Comparison of ENCODE assay signal across 24 mouse cellular contexts in genomic region chr15:95702206-95702605, GRCm38 (mm10). TPM values are rescaled to one million over a fixed set of nuclear protein-coding genes. Genes with fewer than 3 reads are reported as not detected.
DNase-seq lines count a peak whose midpoint lies in the region; ATAC-seq and TF ChIP-seq lines count a peak whose summit lies in the region.
"Had no signal": no experiment of that assay in that cellular context is flagged by ENCODE, and none has a peak within 500 bp of the region (broad histone marks: within the 10 kb centered on the region; RNA-seq: fewer than 3 reads in every experiment).

No protein-coding gene starts in this region.

- no peak for ATAC-seq in forebrain, embryonic 15.5 days (replicated peaks)
- ATAC-seq in neural tube, embryonic 11.5 days (ENCODE audit: insufficient read depth, low FRiP score, low TSS enrichment): peak; percentile 63
- no peak for ATAC-seq in neural tube, embryonic 15.5 days (ENCODE audit: low FRiP score)

- peaks cover 41% of the 10 kb centered on the region for H3K4me1 ChIP-seq in forebrain, embryonic 10.5 days
- H3K4me1 ChIP-seq in forebrain, embryonic 15.5 days: peaks cover 14% of the 10 kb centered on the region; the same call in 1 of the 2 replicates
- H3K4me1 ChIP-seq in neural tube, embryonic 11.5 days (ENCODE audit: control insufficient read depth, insufficient read depth, low read length): peaks cover 6% of the 10 kb centered on the region; the same call in 1 of the 2 replicates
- peaks cover 14% of the 10 kb centered on the region for H3K4me1 ChIP-seq in neural tube, embryonic 15.5 days
- H3K4me1 ChIP-seq in thymus, adult 2 months (replicated peaks; ENCODE audit: control insufficient read depth, insufficient read depth, low read length): no peaks in the 10 kb centered on the region
- H3K4me1 ChIP-seq: embryonic facial prominence, embryonic 12.5 days; heart, embryonic 15.5 days had no signal

- 26% methylated on average over 9 of the region's 9 CpGs for WGBS in forebrain, embryonic 10.5 days
- 4% methylated on average over 9 of the region's 9 CpGs for WGBS in forebrain, embryonic 15.5 days
- 28% methylated on average over 9 of the region's 9 CpGs for WGBS in neural tube, embryonic 11.5 days
- WGBS in neural tube, embryonic 15.5 days: 10% methylated on average over 9 of the region's 9 CpGs
- WGBS in thymus, adult 2 months: 94% methylated on average over 9 of the region's 9 CpGs

- DNase-seq in forebrain, embryonic 10.5 days (ENCODE audit: extremely low spot score, low spot score): peak; percentile 38
- DNase-seq in neural tube, embryonic 11.5 days (ENCODE audit: low spot score): peak; percentile 38
- DNase-seq in mesoderm, embryonic 11.5 days (ENCODE audit: low read depth, low spot score): peak; percentile 61
- no peak for DNase-seq in thymus, adult 2 months
- DNase-seq in adrenal gland, postnatal 25 days: no peak
- DNase-seq in kidney, postnatal 25 days: no peak
- DNase-seq: cerebellum, postnatal 10 days; gastrocnemius, adult 2 months; heart, adult 2 months; kidney, adult 18-20 months; kidney, postnatal 14 days; lung, adult 2 months; lung, postnatal 4 days; right cerebral cortex, postnatal 25 days; thymus, postnatal 25 days had no signal

- no peak overlapping the region for H3K4me3 ChIP-seq in forebrain, embryonic 10.5 days
- H3K4me3 ChIP-seq in forebrain, embryonic 15.5 days: no peak overlapping the region
- no peak overlapping the region for H3K4me3 ChIP-seq in neural tube, embryonic 11.5 days (ENCODE audit: low read depth, low read length)
- no peak overlapping the region for H3K4me3 ChIP-seq in neural tube, embryonic 15.5 days (replicated peaks)
- H3K4me3 ChIP-seq in thymus, adult 2 months (ENCODE audit: control insufficient read depth, insufficient read depth, low read length): no peak overlapping the region
- H3K4me3 ChIP-seq: embryonic facial prominence, embryonic 12.5 days; gastrocnemius, adult 2 months; heart, adult 2 months; heart, embryonic 15.5 days; left cerebral cortex, adult 2 months; limb, embryonic 10.5 days had no signal

- TF ChIP-seq POLR2A in thymus, adult 2 months (IDR thresholded peaks at IDR 0.05; ENCODE audit: control insufficient read depth, extremely low read depth, insufficient read depth, low read length, poor library complexity): no peak

- no peak for TF ChIP-seq CTCF in thymus, adult 2 months (IDR thresholded peaks at IDR 0.05; ENCODE audit: borderline replicate concordance, control insufficient read depth, extremely low read depth, insufficient read depth, low read length, poor library complexity)

- H3K27me3 ChIP-seq in forebrain, embryonic 10.5 days (ENCODE audit: poor library complexity, severe bottlenecking): peaks cover 87% of the 10 kb centered on the region
- 0 out of 2 replicates have a peak, but pooled peaks cover 4% of the 10 kb centered on the region for H3K27me3 ChIP-seq in forebrain, embryonic 15.5 days
- peaks cover 41% of the 10 kb centered on the region for H3K27me3 ChIP-seq in neural tube, embryonic 11.5 days (ENCODE audit: control insufficient read depth, insufficient read depth, low read length)
- H3K27me3 ChIP-seq in neural tube, embryonic 15.5 days (replicated peaks): peaks cover 17% of the 10 kb centered on the region
- H3K27me3 ChIP-seq in thymus, adult 2 months (ENCODE audit: control insufficient read depth, insufficient read depth, low read length): no peaks in the 10 kb centered on the region
- H3K27me3 ChIP-seq: embryonic facial prominence, embryonic 12.5 days; heart, embryonic 15.5 days had no signal

- no peak overlapping the region for H3K4me2 ChIP-seq in forebrain, embryonic 15.5 days (replicated peaks)
- H3K4me2 ChIP-seq in neural tube, embryonic 11.5 days (ENCODE audit: low read depth): no peak overlapping the region
- H3K4me2 ChIP-seq in neural tube, embryonic 15.5 days: no peak overlapping the region
- H3K4me2 ChIP-seq: embryonic facial prominence, embryonic 12.5 days; heart, embryonic 15.5 days; liver, embryonic 11.5 days had no signal

- no peak overlapping the region for H3K9ac ChIP-seq in forebrain, embryonic 15.5 days (replicated peaks)
- no peak overlapping the region for H3K9ac ChIP-seq in neural tube, embryonic 11.5 days (ENCODE audit: low read length)
- H3K9ac ChIP-seq in neural tube, embryonic 15.5 days (replicated peaks): no peak overlapping the region
- H3K9ac ChIP-seq: embryonic facial prominence, embryonic 12.5 days; heart, embryonic 15.5 days had no signal

- no peaks in the 10 kb centered on the region for H3K36me3 ChIP-seq in forebrain, embryonic 10.5 days (replicated peaks)
- H3K36me3 ChIP-seq in forebrain, embryonic 15.5 days: no peaks in the 10 kb centered on the region
- no peaks in the 10 kb centered on the region for H3K36me3 ChIP-seq in neural tube, embryonic 11.5 days (ENCODE audit: control insufficient read depth, insufficient read depth, low read length)
- no peaks in the 10 kb centered on the region for H3K36me3 ChIP-seq in neural tube, embryonic 15.5 days
- H3K36me3 ChIP-seq in thymus, adult 2 months (ENCODE audit: control insufficient read depth, insufficient read depth, low read length): no peaks in the 10 kb centered on the region
- H3K36me3 ChIP-seq: embryonic facial prominence, embryonic 12.5 days; heart, embryonic 15.5 days; limb, embryonic 10.5 days had no signal

- H3K9me3 ChIP-seq in forebrain, embryonic 10.5 days: no peaks in the 10 kb centered on the region
- H3K9me3 ChIP-seq in forebrain, embryonic 15.5 days: no peaks in the 10 kb centered on the region
- no peaks in the 10 kb centered on the region for H3K9me3 ChIP-seq in neural tube, embryonic 11.5 days (ENCODE audit: control insufficient read depth, low read length)
- no peaks in the 10 kb centered on the region for H3K9me3 ChIP-seq in neural tube, embryonic 15.5 days (replicated peaks)
- H3K9me3 ChIP-seq: embryonic facial prominence, embryonic 12.5 days; heart, embryonic 15.5 days; limb, embryonic 10.5 days had no signal

- 0 out of 2 replicates have a peak overlapping the region, but pooled peaks have one; percentile 48 for H3K27ac ChIP-seq in forebrain, embryonic 10.5 days
- H3K27ac ChIP-seq in forebrain, embryonic 15.5 days (replicated peaks): no peak overlapping the region
- H3K27ac ChIP-seq in neural tube, embryonic 11.5 days (ENCODE audit: low read depth, low read length): no peak overlapping the region; the same call in 1 of the 2 replicates
- H3K27ac ChIP-seq in neural tube, embryonic 15.5 days (replicated peaks): no peak overlapping the region
- H3K27ac ChIP-seq in thymus, adult 2 months (ENCODE audit: control insufficient read depth, insufficient read depth, low read length): no peak overlapping the region
- H3K27ac ChIP-seq: embryonic facial prominence, embryonic 12.5 days; gastrocnemius, adult 2 months; heart, adult 2 months; heart, embryonic 15.5 days; left cerebral cortex, adult 2 months; limb, embryonic 10.5 days had no signal

RNA-seq across cellular contexts. Expression of gene Dbx2, which starts 46.4 kb away (rescaled TPM):
- polyA plus RNA-seq in forebrain, embryonic 10.5 days (2016; fragmentation: Nextera tagmentation; extraction: Ambion mirVana): 0.25 and 0.67 TPM in 2 replicates
- polyA plus RNA-seq in forebrain, embryonic 15.5 days (2015; fragmentation: Nextera tagmentation; extraction: Ambion mirVana): 0.32 and 1.3 TPM in 2 replicates
- 8.5 and 10.2 TPM in 2 replicates for polyA plus RNA-seq in neural tube, embryonic 11.5 days (2014; fragmentation: Nextera tagmentation; extraction: Ambion mirVana)
- 15.0 and 16.4 TPM in 2 replicates for polyA plus RNA-seq in neural tube, embryonic 15.5 days (2015; fragmentation: Nextera tagmentation; extraction: Ambion mirVana)
- 0.19 and 0.28 TPM in 2 replicates for polyA plus RNA-seq in thymus, adult 2 months (2012; rRNA removed)
- not detected in 2 replicates for total RNA-seq in adrenal gland, postnatal 25 days (2021)
- total RNA-seq: gastrocnemius, adult 2 months; heart, adult 2 months; hematopoietic stem cell, adult 5-6 weeks had no signal
- polyA plus RNA-seq: heart, adult 2 months; heart, embryonic 15.5 days; liver, embryonic 11.5 days; lung, adult 2 months; stomach, embryonic 16.5 days had no signal

Comparison
In these comparisons a context has a peak if more than half of its experiments do, and no peak if none do; other contexts are left out.
1. DNase-seq: peak in forebrain, embryonic 10.5 days (single experiment), neural tube, embryonic 11.5 days (single experiment) and mesoderm, embryonic 11.5 days (single experiment); none in thymus, adult 2 months (single experiment), adrenal gland, postnatal 25 days (single experiment) and kidney, postnatal 25 days (0 of 2).